Mouse (Mus musculus) thymus, postnatal 0 days (tissue): ENCODE results near the gene Apc2. TPM values are rescaled to one million over a fixed set of nuclear protein-coding genes. Genes with fewer than 3 reads are reported as not detected.

Experiments used
- DNase-seq: peaks from one replicate; pipeline ENCODE4 v3.0.0-alpha.2; 2015; ENCODE audit warnings: low spot score
- polyA plus RNA-seq: library from polyadenylated mRNA; unstranded; fragments of >200 nt; fragmentation: Nextera tagmentation; extraction: Ambion mirVana; gene quantifications from 2 replicates; pipeline ENCODE4 v1.2.1, GENCODE M21; 2015

Apc2 gene
- polyA plus RNA-seq, 1 experiment from 2014 or later, result 0.10 TPM

- DNase-seq, result no peak
These were observed 32.9 kb upstream of the Apc2 start for GRCm38 (mm10) chr10:80262776-80263365.

- DNase-seq, result peak; percentile 100
These were observed 31.2 kb upstream of the Apc2 start for GRCm38 (mm10) chr10:80264341-80265148.

GRCm38 (mm10) chr10:80265149-80265486 is 30.7 kb upstream of the Apc2 start:
- DNase-seq, result no peak

- no peak for DNase-seq
These were observed 25.7 kb upstream of the Apc2 start for GRCm38 (mm10) chr10:80270099-80270498.

- DNase-seq, result no peak
These were observed 25.0 kb upstream of the Apc2 start for GRCm38 (mm10) chr10:80270734-80271181.

- peak; percentile 39 for DNase-seq
These were observed 24.5 kb upstream of the Apc2 start for GRCm38 (mm10) chr10:80271186-80271843.

GRCm38 (mm10) chr10:80271870-80272585 is 23.7 kb upstream of the Apc2 start:
- no peak for DNase-seq

- no peak for DNase-seq
These were observed 21.9 kb upstream of the Apc2 start for GRCm38 (mm10) chr10:80273847-80274246.

GRCm38 (mm10) chr10:80276238-80276637 is 19.5 kb upstream of the Apc2 start:
- DNase-seq, result no peak

GRCm38 (mm10) chr10:80278390-80278789 is 17.4 kb upstream of the Apc2 start:
- no peak for DNase-seq

- DNase-seq, result no peak
These were observed 16.5 kb upstream of the Apc2 start for GRCm38 (mm10) chr10:80279273-80279672.

- DNase-seq, result no peak
These were observed 14.5 kb upstream of the Apc2 start for GRCm38 (mm10) chr10:80281304-80281703.

- DNase-seq, result no peak
These were observed 13.8 kb upstream of the Apc2 start for GRCm38 (mm10) chr10:80281921-80282371.

- DNase-seq, result no peak
These were observed 13.0 kb upstream of the Apc2 start for GRCm38 (mm10) chr10:80282481-80283441.

GRCm38 (mm10) chr10:80285222-80286070 is 10.3 kb upstream of the Apc2 start:
- no peak for DNase-seq

GRCm38 (mm10) chr10:80288097-80288496 is 7.7 kb upstream of the Apc2 start:
- DNase-seq, result no peak

GRCm38 (mm10) chr10:80288657-80289056 is 7.1 kb upstream of the Apc2 start:
- DNase-seq, result peak; percentile 25

- DNase-seq, result peak; percentile 97
These were observed 3.3 kb upstream of the Apc2 start, which contains the start of gene Rps15 for GRCm38 (mm10) chr10:80292251-80293146. Gene Rps15 (plus strand): TSS chr10:80292453.
